Mouse (Mus musculus): ENCODE data around the gene Ide. TPM values are rescaled to one million over a fixed set of nuclear protein-coding genes. Genes with fewer than 3 reads are reported as not detected.

Ide gene
- polyA plus RNA-seq, 1 experiment, result 24.0 TPM

DNA sequence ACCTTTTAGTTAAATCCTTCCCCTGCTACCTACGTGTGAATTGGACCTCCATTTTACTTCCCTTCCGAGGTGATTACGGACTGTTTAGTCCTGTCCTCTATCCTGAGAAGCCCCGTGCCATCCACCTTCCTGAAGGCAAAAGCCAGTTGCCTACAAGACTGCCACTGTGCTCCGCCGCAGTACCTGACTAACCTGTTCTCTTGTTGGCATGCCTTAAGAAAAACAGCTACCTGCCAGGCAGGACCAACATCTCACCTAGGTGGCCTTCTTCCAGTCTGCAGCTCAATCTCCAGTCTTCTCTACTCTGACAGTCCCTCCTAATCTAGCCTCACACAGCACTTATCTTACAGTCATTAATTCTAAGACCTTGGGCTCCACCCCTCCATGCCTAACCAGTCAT, 15.7 kb upstream of the Ide start:
- WGBS, result 78% methylated on average over 6 of the region's 6 CpGs
- peaks cover 2% of the 10 kb centered on the region; the same call in 1 of the 2 replicates for H3K36me3 ChIP-seq (ENCODE audit: control insufficient read depth, insufficient read depth, low read length)
- H3K27me3 ChIP-seq (replicated peaks; ENCODE audit: control insufficient read depth, insufficient read depth, low read length), result no peaks in the 10 kb centered on the region
- H3K4me3 ChIP-seq (ENCODE audit: insufficient read depth, low read depth, low read length), result no peak overlapping the region
- no peak for DNase-seq
- H3K4me1 ChIP-seq (ENCODE audit: control insufficient read depth, insufficient read depth, low read length), result no peaks in the 10 kb centered on the region
- H3K27ac ChIP-seq (ENCODE audit: insufficient read depth, low read depth, low read length), result no peak overlapping the region
- TF ChIP-seq CTCF (conservative IDR thresholded peaks at IDR 0.05; ENCODE audit: insufficient read depth, insufficient read length, low read depth, low read length) (no peak), POLR2A (IDR thresholded peaks at IDR 0.05; ENCODE audit: low read depth, low read length) (no peak)

DNA sequence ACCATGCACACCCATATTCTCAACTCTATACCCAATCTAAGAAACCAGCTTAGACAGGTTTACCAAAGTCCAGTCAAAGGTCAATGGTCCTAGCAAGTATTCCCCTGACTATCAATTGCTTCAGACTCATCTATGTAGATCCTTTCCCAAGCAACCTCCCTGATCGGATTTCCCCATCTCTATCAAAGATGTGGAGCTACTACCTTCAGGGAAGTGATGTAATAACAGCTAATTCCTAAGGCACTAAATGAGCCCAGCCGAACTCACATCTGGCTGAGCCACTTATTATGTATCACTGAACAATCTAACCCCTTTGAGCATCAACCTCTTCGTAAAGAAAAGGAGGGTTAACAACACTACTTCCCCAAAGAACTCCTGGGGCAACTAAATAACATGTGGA, 15.1 kb upstream of the Ide start:
- Histone ChIP-seq H3K27me3 (replicated peaks; ENCODE audit: control insufficient read depth, insufficient read depth, low read length) (no peaks in the 10 kb centered on the region), H3K27ac (ENCODE audit: insufficient read depth, low read depth, low read length) (no peak overlapping the region), H3K4me1 (ENCODE audit: control insufficient read depth, insufficient read depth, low read length) (0 out of 2 replicates have a peak, but pooled peaks cover under 1% of the 10 kb centered on the region), H3K36me3 (ENCODE audit: control insufficient read depth, insufficient read depth, low read length) (peaks cover 2% of the 10 kb centered on the region; the same call in 1 of the 2 replicates), H3K4me3 (ENCODE audit: insufficient read depth, low read depth, low read length) (no peak overlapping the region)
- no peak for TF ChIP-seq CTCF (conservative IDR thresholded peaks at IDR 0.05; ENCODE audit: insufficient read depth, insufficient read length, low read depth, low read length)
- TF ChIP-seq POLR2A (IDR thresholded peaks at IDR 0.05; ENCODE audit: low read depth, low read length), result no peak
- WGBS, result 87% methylated on average over 3 of the region's 3 CpGs
- no peak for DNase-seq

DNA sequence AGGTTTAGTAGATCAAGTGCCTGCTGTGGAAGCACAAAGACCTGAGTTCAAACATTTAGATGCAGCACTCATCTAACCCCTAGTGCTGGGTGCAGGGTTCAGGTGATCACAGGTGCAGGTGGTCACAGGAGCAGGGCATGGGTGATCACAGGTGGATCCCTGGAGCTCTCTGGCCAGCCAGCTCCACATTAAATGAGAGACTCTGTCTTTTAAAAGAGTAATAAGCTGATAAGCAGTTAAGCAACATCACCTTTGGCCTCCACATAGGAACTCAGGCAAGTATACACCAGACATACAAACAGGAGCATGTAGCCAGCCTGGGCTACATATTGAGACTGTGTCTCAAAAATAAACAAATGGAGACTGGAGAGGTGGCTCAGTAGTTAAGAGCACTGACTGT, 11.3 kb upstream of the Ide start:
- Histone ChIP-seq H3K36me3 (ENCODE audit: control insufficient read depth, insufficient read depth, low read length) (peaks cover 2% of the 10 kb centered on the region; the same call in 1 of the 2 replicates), H3K4me1 (ENCODE audit: control insufficient read depth, insufficient read depth, low read length) (0 out of 2 replicates have a peak, but pooled peaks cover 3% of the 10 kb centered on the region), H3K4me3 (ENCODE audit: insufficient read depth, low read depth, low read length) (no peak overlapping the region), H3K27ac (ENCODE audit: insufficient read depth, low read depth, low read length) (no peak overlapping the region), H3K27me3 (replicated peaks; ENCODE audit: control insufficient read depth, insufficient read depth, low read length) (no peaks in the 10 kb centered on the region)
- TF ChIP-seq CTCF (conservative IDR thresholded peaks at IDR 0.05; ENCODE audit: insufficient read depth, insufficient read length, low read depth, low read length) (no peak), POLR2A (IDR thresholded peaks at IDR 0.05; ENCODE audit: low read depth, low read length) (no peak)
- no peak for DNase-seq

DNA sequence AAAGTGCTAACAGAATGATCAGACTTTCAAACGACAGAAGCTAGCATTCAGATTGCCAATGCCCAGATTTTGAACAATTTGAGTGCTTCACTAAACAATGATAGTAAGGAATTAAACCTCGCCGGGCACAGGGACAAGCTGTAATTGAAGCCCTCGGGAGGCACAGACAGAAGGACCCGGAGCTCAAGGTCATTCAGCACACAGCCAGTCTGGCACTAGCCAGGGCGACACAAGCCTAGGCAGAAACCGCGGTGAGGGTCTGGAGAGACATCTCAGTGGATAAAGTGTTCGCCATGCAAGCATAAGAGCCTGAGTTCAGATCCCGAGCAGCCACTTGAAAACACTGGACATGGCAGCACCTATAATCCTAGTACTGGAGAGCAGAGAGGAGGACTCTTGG, 10.7 kb upstream of the Ide start:
- Histone ChIP-seq H3K4me1 (ENCODE audit: control insufficient read depth, insufficient read depth, low read length) (0 out of 2 replicates have a peak, but pooled peaks cover 3% of the 10 kb centered on the region), H3K27ac (ENCODE audit: insufficient read depth, low read depth, low read length) (no peak overlapping the region), H3K36me3 (ENCODE audit: control insufficient read depth, insufficient read depth, low read length) (peaks cover 2% of the 10 kb centered on the region; the same call in 1 of the 2 replicates), H3K27me3 (replicated peaks; ENCODE audit: control insufficient read depth, insufficient read depth, low read length) (no peaks in the 10 kb centered on the region), H3K4me3 (ENCODE audit: insufficient read depth, low read depth, low read length) (no peak overlapping the region)
- no peak for DNase-seq
- TF ChIP-seq POLR2A (IDR thresholded peaks at IDR 0.05; ENCODE audit: low read depth, low read length) (no peak), CTCF (conservative IDR thresholded peaks at IDR 0.05; ENCODE audit: insufficient read depth, insufficient read length, low read depth, low read length) (no peak)
- 75% methylated on average over 10 of the region's 10 CpGs for WGBS

DNA sequence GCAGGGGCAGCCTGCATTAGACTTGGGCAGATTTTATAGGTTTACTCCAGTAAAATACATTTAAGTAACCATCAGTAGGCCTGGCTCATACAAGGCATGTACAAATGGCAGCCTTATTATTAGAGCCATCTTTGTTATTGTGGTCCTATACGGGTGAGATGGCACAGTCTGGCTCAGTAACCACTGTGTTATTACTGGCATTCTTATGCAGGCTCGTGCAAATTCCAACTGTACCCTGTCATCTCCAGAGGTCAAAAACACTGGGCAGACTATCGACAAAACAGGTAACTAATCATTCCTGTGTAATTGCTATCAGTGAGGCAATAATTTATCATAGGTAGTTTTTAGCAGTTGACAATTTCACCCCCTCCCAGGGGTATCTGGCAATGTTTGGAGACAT, 8.6 kb upstream of the Ide start:
- DNase-seq, result no peak
- Histone ChIP-seq H3K4me1 (ENCODE audit: control insufficient read depth, insufficient read depth, low read length) (0 out of 2 replicates have a peak, but pooled peaks cover 3% of the 10 kb centered on the region), H3K27ac (ENCODE audit: insufficient read depth, low read depth, low read length) (no peak overlapping the region), H3K27me3 (replicated peaks; ENCODE audit: control insufficient read depth, insufficient read depth, low read length) (no peaks in the 10 kb centered on the region), H3K4me3 (ENCODE audit: insufficient read depth, low read depth, low read length) (no peak overlapping the region), H3K36me3 (ENCODE audit: control insufficient read depth, insufficient read depth, low read length) (no peaks in the 10 kb centered on the region)
- no peak for TF ChIP-seq CTCF (conservative IDR thresholded peaks at IDR 0.05; ENCODE audit: insufficient read depth, insufficient read length, low read depth, low read length)
- no peak for TF ChIP-seq POLR2A (IDR thresholded peaks at IDR 0.05; ENCODE audit: low read depth, low read length)
- 37% methylated on average over 3 of the region's 3 CpGs for WGBS

DNA sequence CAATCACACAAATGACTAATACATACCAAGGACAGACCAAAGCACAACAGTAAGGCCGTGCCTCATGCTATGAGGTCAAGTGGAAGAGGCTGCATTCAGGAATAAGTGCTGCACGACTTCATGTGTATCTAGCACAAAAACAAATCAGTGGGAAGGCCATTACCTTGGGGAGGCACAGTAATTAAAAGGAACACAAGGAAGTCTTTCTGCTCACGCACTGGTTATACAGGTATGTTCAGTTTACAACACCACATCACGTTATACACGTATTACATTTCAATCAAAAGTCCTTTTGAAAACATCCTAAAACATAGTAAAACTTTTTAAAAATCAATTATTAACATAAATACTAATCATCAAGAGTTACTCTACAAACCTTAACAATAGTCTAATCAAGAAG, 6.2 kb upstream of the Ide start:
- Histone ChIP-seq H3K36me3 (ENCODE audit: control insufficient read depth, insufficient read depth, low read length) (no peaks in the 10 kb centered on the region), H3K27ac (ENCODE audit: insufficient read depth, low read depth, low read length) (no peak overlapping the region), H3K4me1 (ENCODE audit: control insufficient read depth, insufficient read depth, low read length) (0 out of 2 replicates have a peak, but pooled peaks cover 3% of the 10 kb centered on the region), H3K4me3 (ENCODE audit: insufficient read depth, low read depth, low read length) (no peak overlapping the region), H3K27me3 (replicated peaks; ENCODE audit: control insufficient read depth, insufficient read depth, low read length) (no peaks in the 10 kb centered on the region)
- no peak for DNase-seq
- TF ChIP-seq CTCF (conservative IDR thresholded peaks at IDR 0.05; ENCODE audit: insufficient read depth, insufficient read length, low read depth, low read length) (no peak), POLR2A (IDR thresholded peaks at IDR 0.05; ENCODE audit: low read depth, low read length) (no peak)
- WGBS, result 65% methylated on average over 5 of the region's 5 CpGs

DNA sequence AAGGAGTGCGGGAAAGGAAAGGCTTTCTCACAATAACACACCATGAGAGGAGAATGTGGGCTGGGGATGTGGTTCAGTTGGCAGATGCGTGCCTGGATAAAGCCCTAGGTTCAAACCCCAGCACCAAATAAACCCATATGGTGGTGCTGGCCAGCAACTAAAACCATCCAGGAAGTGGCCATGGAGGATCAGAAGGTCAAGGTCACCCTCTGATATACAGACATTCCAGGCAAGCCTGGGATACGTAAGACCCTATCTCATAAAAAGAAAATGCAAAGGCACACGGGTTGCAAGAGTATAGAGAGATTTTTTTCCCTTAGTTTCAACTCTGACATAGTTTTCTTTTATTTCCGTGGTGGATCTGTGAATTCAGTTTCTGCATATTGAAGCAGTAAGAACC, 3.3 kb upstream of the Ide start:
- no peaks in the 10 kb centered on the region for H3K4me1 ChIP-seq (ENCODE audit: control insufficient read depth, insufficient read depth, low read length)
- no peak overlapping the region for H3K27ac ChIP-seq (ENCODE audit: insufficient read depth, low read depth, low read length)
- TF ChIP-seq CTCF (conservative IDR thresholded peaks at IDR 0.05; ENCODE audit: insufficient read depth, insufficient read length, low read depth, low read length), result no peak
- no peak for TF ChIP-seq POLR2A (IDR thresholded peaks at IDR 0.05; ENCODE audit: low read depth, low read length)
- H3K4me3 ChIP-seq (ENCODE audit: insufficient read depth, low read depth, low read length), result no peak overlapping the region
- H3K27me3 ChIP-seq (replicated peaks; ENCODE audit: control insufficient read depth, insufficient read depth, low read length), result no peaks in the 10 kb centered on the region
- no peaks in the 10 kb centered on the region for H3K36me3 ChIP-seq (ENCODE audit: control insufficient read depth, insufficient read depth, low read length)
- no peak for DNase-seq
- 73% methylated on average over 5 of the region's 5 CpGs for WGBS
